Mouse (Mus musculus) liver, embryonic 14.5 days (tissue): ENCODE measurements at regions not wholly inside any gene's neighbourhood (a gene's known extent, or its start where the extent isn't known, plus 50 kb on each side); places are given as distances from the start of the nearest gene placed in this dataset.

Experiments
- ATAC-seq: fragments of 200-750 bp; cut with Nextera tagmentation; 2 replicates; pipeline ENCODE4 v1.8.0; 2017; ENCODE audit warnings: moderate number of reproducible peaks, mild to moderate bottlenecking, moderate library complexity; ENCODE audit not compliant: insufficient read depth
- DNase-seq, 3 experiments: peaks; one replicate each; pipeline ENCODE4 v3.0.0-alpha.2; 2012 to 2013; ENCODE audit warnings: low read depth in 3 of 3, low spot score in 3 of 3
- H3K27ac ChIP-seq: fragments of 300-500 bp; sonication (generic); 2 replicates; pipeline ENCODE4 v1.5.1; 2014; ENCODE audit warnings: moderate library complexity, mild to moderate bottlenecking, control low read depth, inconsistent platforms
- H3K27me3 ChIP-seq: fragments of 300-500 bp; sonication (generic); 2 replicates; pipeline ENCODE4 v1.6.1; 2014; ENCODE audit warnings: mild to moderate bottlenecking, low read length, moderate library complexity; ENCODE audit not compliant: control insufficient read depth, insufficient read depth
- H3K36me3 ChIP-seq: fragments of 300-500 bp; sonication (generic); replicated peaks from 2 replicates; pipeline ENCODE4 v1.6.1; 2014; ENCODE audit warnings: low read depth; ENCODE audit not compliant: control insufficient read depth, insufficient read depth
- H3K4me1 ChIP-seq, 2 experiments: fragments of 200-500 bp in 1 of 2; fragments of 300-500 bp in 1 of 2; sonication (generic) in 1 of 2; replicated peaks; 2 replicates each; pipeline ENCODE4 v1.6.1; 2012 to 2014; ENCODE audit warnings: antibody characterized with exemption in 1 of 2, inconsistent platforms in 1 of 2, low read length in 1 of 2; ENCODE audit not compliant: control insufficient read depth in 2 of 2, insufficient read depth in 2 of 2
- H3K4me2 ChIP-seq: fragments of 300-500 bp; sonication (generic); 2 replicates; pipeline ENCODE4 v1.6.1; 2014; ENCODE audit warnings: low read depth, mild to moderate bottlenecking, control low read depth, moderate library complexity
- H3K4me3 ChIP-seq, 2 experiments: fragments of 200-500 bp in 1 of 2; fragments of 300-500 bp in 1 of 2; sonication (generic) in 1 of 2; 2 replicates each; pipeline ENCODE4 v1.5.1; 2012 to 2014; ENCODE audit warnings: low read depth in 2 of 2, low read length in 2 of 2, mild to moderate bottlenecking in 2 of 2, control low read depth in 1 of 2, inconsistent platforms in 1 of 2, moderate library complexity in 1 of 2; ENCODE audit not compliant: insufficient read depth in 1 of 2
- H3K9ac ChIP-seq: fragments of 300-500 bp; sonication (generic); replicated peaks from 2 replicates; pipeline ENCODE4 v1.6.1; 2014; ENCODE audit warnings: mild to moderate bottlenecking, control low read depth, moderate library complexity
- H3K9me3 ChIP-seq: fragments of 300-500 bp; sonication (generic); 2 replicates; pipeline ENCODE4 v1.6.1; 2016; ENCODE audit warnings: low read length, mixed read lengths; ENCODE audit not compliant: control insufficient read depth
- CTCF ChIP-seq: IDR thresholded peaks from 2 replicates; pipeline ENCODE4 v1.5.1; 2016; ENCODE audit warnings: antibody characterized with exemption, low read depth, control low read depth
- EP300 ChIP-seq: IDR thresholded peaks from 2 replicates; pipeline ENCODE4 v1.6.1; 2016; ENCODE audit warnings: antibody characterized with exemption, low read depth
- WGBS: fragments of 180-500 bp; shearing (Covaris S2); extraction: QIAGEN DNeasy Blood & Tissue Kit; methylation state at CpG from one replicate; pipeline ENCODE4 v1.1.7; 2014; ENCODE audit not compliant: insufficient replicate concordance; 5-methylcytosine and 5-hydroxymethylcytosine counted together

DNA sequence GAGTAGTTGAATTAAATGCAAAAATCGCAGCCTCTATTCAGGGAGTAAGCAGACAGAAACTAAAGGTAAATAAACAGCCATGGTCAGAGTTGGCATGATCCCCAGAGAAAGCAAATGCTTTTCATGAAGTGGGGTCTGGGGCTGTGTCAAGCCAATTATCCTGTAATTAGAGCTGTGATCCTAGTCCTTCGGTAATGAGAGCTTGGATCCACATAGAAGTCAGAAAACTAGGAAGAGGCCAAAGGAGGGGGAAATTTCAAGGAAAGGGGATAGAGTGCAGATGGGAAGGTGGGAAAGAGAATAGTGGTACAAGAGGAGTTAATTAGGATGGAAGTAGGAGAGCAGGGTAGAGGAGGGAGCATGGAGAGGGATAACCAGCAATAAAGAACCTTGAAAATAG lies 809.3 kb downstream of the Epha4 start:
- no peak for DNase-seq
- TF ChIP-seq EP300 (no peak), CTCF (no peak)
- Histone ChIP-seq H3K4me1 (no peaks in the 10 kb centered on the region), H3K9ac (no peak overlapping the region), H3K4me3 (no peak overlapping the region), H3K27ac (no peak overlapping the region), H3K4me2 (no peak overlapping the region), H3K36me3 (no peaks in the 10 kb centered on the region), H3K27me3 (no peaks in the 10 kb centered on the region), H3K9me3 (no peaks in the 10 kb centered on the region)
- no peak for ATAC-seq
- WGBS: 55% methylated on average over 2 of the region's 2 CpGs

DNA sequence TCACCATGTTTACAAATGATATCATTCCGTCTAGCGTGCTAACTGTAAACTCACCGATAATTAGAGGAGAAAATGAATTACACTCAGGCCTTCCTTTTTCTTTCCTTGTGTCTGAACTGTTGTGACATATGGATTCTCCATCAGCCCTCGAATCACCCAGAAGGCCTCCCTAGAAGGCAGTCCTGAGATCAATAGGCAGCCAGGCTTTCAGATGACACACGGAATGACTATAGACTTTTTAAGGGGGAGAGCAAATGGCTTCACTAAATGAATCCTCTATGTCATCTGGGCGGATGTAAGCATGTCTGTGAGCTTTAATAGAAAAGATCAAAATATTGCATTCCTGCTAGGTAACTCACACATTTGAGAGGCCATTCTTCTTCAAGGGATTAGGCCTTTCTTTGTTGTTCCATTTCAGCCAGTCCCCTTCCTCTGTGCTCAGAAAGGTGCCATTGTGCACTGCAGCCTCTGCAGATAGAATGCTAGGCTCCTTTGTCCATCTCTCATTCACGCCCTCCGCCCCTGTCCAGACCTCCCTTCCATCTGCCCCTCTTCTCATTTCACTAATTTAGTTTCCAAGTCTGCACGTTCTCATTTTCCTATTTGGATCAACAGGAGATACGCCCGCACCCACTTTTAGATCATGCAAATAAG lies 797.1 kb downstream of the Epha4 start:
- Histone ChIP-seq H3K4me3 (no peak overlapping the region), H3K4me2 (no peak overlapping the region), H3K27me3 (no peaks in the 10 kb centered on the region), H3K4me1 (no peaks in the 10 kb centered on the region), H3K9ac (no peak overlapping the region), H3K36me3 (no peaks in the 10 kb centered on the region), H3K27ac (no peak overlapping the region), H3K9me3 (no peaks in the 10 kb centered on the region)
- TF ChIP-seq EP300 (no peak), CTCF (no peak)
- DNase-seq (no peak), ATAC-seq (no peak)
- WGBS: 69% methylated on average over 11 of the region's 11 CpGs

DNA sequence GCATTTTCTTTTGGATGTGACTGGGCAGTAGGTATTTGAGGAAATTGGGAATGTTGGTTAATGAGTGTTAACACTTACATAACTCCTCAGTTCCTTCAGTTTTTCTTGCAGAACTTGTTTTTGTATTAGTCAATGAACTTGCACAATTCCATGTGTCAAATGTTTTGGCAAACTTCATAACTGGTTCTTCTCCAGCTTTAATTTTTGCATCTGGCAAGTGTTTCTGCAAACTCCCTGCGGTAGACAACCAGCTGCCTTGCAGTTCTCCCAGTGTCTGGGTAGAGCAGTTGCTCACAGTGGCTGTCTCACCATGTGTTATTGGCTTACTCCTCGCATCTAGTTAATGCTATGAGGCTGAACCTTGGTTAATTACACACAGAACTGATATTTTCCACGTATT lies 790.4 kb downstream of the Epha4 start:
- Histone ChIP-seq H3K9me3 (no peaks in the 10 kb centered on the region), H3K4me1 (no peaks in the 10 kb centered on the region), H3K36me3 (no peaks in the 10 kb centered on the region), H3K27ac (no peak overlapping the region), H3K27me3 (no peaks in the 10 kb centered on the region), H3K4me2 (no peak overlapping the region), H3K4me3 (no peak overlapping the region), H3K9ac (no peak overlapping the region)
- DNase-seq: no peak
- ATAC-seq: no peak
- 38% methylated on average over 3 of the region's 3 CpGs for WGBS
- TF ChIP-seq EP300: no peak
- TF ChIP-seq CTCF: no peak

DNA sequence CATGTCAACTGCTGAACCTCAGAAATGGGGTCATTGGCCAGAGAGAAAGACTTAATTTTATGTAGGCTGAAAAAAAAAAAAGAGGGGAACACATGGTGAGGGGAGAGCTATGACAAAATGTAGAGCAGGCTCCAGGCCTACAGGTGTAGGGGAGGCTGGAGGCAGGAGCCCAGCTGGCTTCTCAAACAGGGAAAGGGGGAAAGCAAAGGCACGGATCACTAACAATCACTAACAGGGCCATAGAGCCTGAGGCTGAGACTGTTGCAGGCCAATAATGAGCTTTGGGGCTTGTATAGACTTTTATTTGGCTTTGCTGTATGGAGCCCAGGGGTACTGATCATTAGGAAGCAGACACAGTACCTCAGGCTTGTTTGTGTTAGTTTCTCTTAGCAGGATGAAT lies 777.9 kb downstream of the Epha4 start:
- no peak overlapping the region for H3K27ac ChIP-seq
- H3K36me3 ChIP-seq: no peaks in the 10 kb centered on the region
- no peak overlapping the region for H3K9ac ChIP-seq
- no peaks in the 10 kb centered on the region for H3K27me3 ChIP-seq
- TF ChIP-seq CTCF (no peak), EP300 (no peak)
- DNase-seq: no peak
- no peak for ATAC-seq
- no peaks in the 10 kb centered on the region for H3K4me1 ChIP-seq
- no peak overlapping the region for H3K4me3 ChIP-seq
- H3K9me3 ChIP-seq: no peaks in the 10 kb centered on the region
- no peak overlapping the region for H3K4me2 ChIP-seq
- 50% methylated on average over 1 of the region's 1 CpGs for WGBS

DNA sequence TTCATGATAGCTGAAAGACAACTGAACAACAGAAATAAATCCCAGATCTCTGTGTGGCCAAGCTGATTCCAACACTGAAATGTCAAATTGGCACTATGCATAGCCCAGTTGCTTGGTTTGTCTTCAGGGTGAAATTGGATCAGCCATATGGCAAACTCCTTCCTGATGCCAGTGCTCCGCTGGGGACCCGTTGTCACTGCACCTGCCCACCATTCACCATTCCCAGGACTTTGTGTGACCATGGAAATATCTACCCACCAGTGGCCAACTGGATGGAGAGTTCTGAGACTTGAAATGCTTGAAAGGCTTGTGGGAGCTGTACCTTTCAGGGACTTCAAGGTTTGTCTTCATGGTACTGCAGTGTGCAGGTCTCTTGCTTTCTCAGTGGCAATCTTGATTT lies 777.2 kb downstream of the Epha4 start:
- H3K9ac ChIP-seq: no peak overlapping the region
- H3K4me2 ChIP-seq: no peak overlapping the region
- H3K27me3 ChIP-seq: no peaks in the 10 kb centered on the region
- no peak for DNase-seq
- no peak overlapping the region for H3K27ac ChIP-seq
- 83% methylated on average over 2 of the region's 2 CpGs for WGBS
- no peaks in the 10 kb centered on the region for H3K4me1 ChIP-seq
- no peaks in the 10 kb centered on the region for H3K9me3 ChIP-seq
- ATAC-seq: no peak
- H3K36me3 ChIP-seq: no peaks in the 10 kb centered on the region
- TF ChIP-seq CTCF: no peak
- no peak for TF ChIP-seq EP300
- no peak overlapping the region for H3K4me3 ChIP-seq
